Mouse (Mus musculus): Measurements from ENCODE around the gene Enho. TPM values are rescaled to one million over a fixed set of nuclear protein-coding genes. Genes with fewer than 3 reads are reported as not detected.

Gene Enho
- total RNA-seq, 1 experiment: 5.8 TPM

GRCm38 (mm10) chr4:41682789-41683188, 42.7 kb upstream of the Enho start:
- DNase-seq (ENCODE audit: low read depth, low spot score): no peak
- no peaks in the 10 kb centered on the region for H3K36me3 ChIP-seq (ENCODE audit: control insufficient read depth, insufficient read depth, low read length, poor library complexity, severe bottlenecking)
- H3K4me3 ChIP-seq (ENCODE audit: insufficient read depth in 1 of 2, low read depth in 1 of 2, low read length in 2 of 2, poor library complexity in 1 of 2, severe bottlenecking in 1 of 2): no peak overlapping the region
- H3K4me1 ChIP-seq (ENCODE audit: control insufficient read depth in 2 of 2, insufficient read depth in 2 of 2, low read length in 2 of 2, poor library complexity in 1 of 2): peaks cover 0 to 4% of the 10 kb centered on the region in 2 experiments; a peak in 1 of 4 replicates
- no peak overlapping the region for H3K9ac ChIP-seq (ENCODE audit: insufficient read depth, low read depth, low read length, poor library complexity, severe bottlenecking)
- no peak overlapping the region for H3K27ac ChIP-seq (ENCODE audit: insufficient read depth, low read depth, low read length, poor library complexity, severe bottlenecking)
- TF ChIP-seq HCFC1 (IDR thresholded peaks at IDR 0.05; ENCODE audit: borderline replicate concordance, insufficient read depth, low read length) (no peak), ZNF384 (IDR thresholded peaks at IDR 0.05; ENCODE audit: low read depth, low read length) (no peak), MAFK (IDR thresholded peaks at IDR 0.05; ENCODE audit: insufficient read depth, low read depth, low read length) (no peak), CHD2 (IDR thresholded peaks at IDR 0.05; ENCODE audit: low read depth, low read length) (no peak), ZC3H11A (IDR thresholded peaks at IDR 0.05; ENCODE audit: borderline replicate concordance, low read depth, low read length) (no peak)
- in situ Hi-C loops (cut with MboI; ENCODE audit: low sequenced_read_pairs in 2 of 2, unreplicated experiment in 2 of 2): no loop called here
- H3K9me3 ChIP-seq (ENCODE audit: control insufficient read depth, insufficient read depth, low read depth, low read length): no peaks in the 10 kb centered on the region

GRCm38 (mm10) chr4:41681947-41682346, 41.8 kb upstream of the Enho start:
- H3K4me3 ChIP-seq (ENCODE audit: insufficient read depth in 1 of 2, low read depth in 1 of 2, low read length in 2 of 2, poor library complexity in 1 of 2, severe bottlenecking in 1 of 2): no peak overlapping the region
- no peak for DNase-seq (ENCODE audit: low read depth, low spot score)
- H3K9me3 ChIP-seq (ENCODE audit: control insufficient read depth, insufficient read depth, low read depth, low read length): no peaks in the 10 kb centered on the region
- H3K36me3 ChIP-seq (ENCODE audit: control insufficient read depth, insufficient read depth, low read length, poor library complexity, severe bottlenecking): no peaks in the 10 kb centered on the region
- no peak overlapping the region for H3K27ac ChIP-seq (ENCODE audit: insufficient read depth, low read depth, low read length, poor library complexity, severe bottlenecking)
- no peak overlapping the region for H3K9ac ChIP-seq (ENCODE audit: insufficient read depth, low read depth, low read length, poor library complexity, severe bottlenecking)
- peaks cover 0 to 10% of the 10 kb centered on the region in 2 experiments; a peak in 1 of 4 replicates for H3K4me1 ChIP-seq (ENCODE audit: control insufficient read depth in 2 of 2, insufficient read depth in 2 of 2, low read length in 2 of 2, poor library complexity in 1 of 2)
- in situ Hi-C loops (cut with MboI; ENCODE audit: low sequenced_read_pairs in 2 of 2, unreplicated experiment in 2 of 2): no loop called here
- TF ChIP-seq HCFC1 (IDR thresholded peaks at IDR 0.05; ENCODE audit: borderline replicate concordance, insufficient read depth, low read length): no peak
- no peak for TF ChIP-seq MAFK (IDR thresholded peaks at IDR 0.05; ENCODE audit: insufficient read depth, low read depth, low read length)
- no peak for TF ChIP-seq CHD2 (IDR thresholded peaks at IDR 0.05; ENCODE audit: low read depth, low read length)
- TF ChIP-seq ZNF384 (IDR thresholded peaks at IDR 0.05; ENCODE audit: low read depth, low read length): no peak
- no peak for TF ChIP-seq ZC3H11A (IDR thresholded peaks at IDR 0.05; ENCODE audit: borderline replicate concordance, low read depth, low read length)

GRCm38 (mm10) chr4:41681176-41681575, 41.1 kb upstream of the Enho start:
- TF ChIP-seq ZNF384 (IDR thresholded peaks at IDR 0.05; ENCODE audit: low read depth, low read length) (no peak), MAFK (IDR thresholded peaks at IDR 0.05; ENCODE audit: insufficient read depth, low read depth, low read length) (no peak), ZC3H11A (IDR thresholded peaks at IDR 0.05; ENCODE audit: borderline replicate concordance, low read depth, low read length) (no peak), HCFC1 (IDR thresholded peaks at IDR 0.05; ENCODE audit: borderline replicate concordance, insufficient read depth, low read length) (no peak)

GRCm38 (mm10) chr4:41679291-41679690, 39.2 kb upstream of the Enho start:
- no peak overlapping the region for H3K4me3 ChIP-seq (ENCODE audit: insufficient read depth in 1 of 2, low read depth in 1 of 2, low read length in 2 of 2, poor library complexity in 1 of 2, severe bottlenecking in 1 of 2)
- no peak for TF ChIP-seq MAFK (IDR thresholded peaks at IDR 0.05; ENCODE audit: insufficient read depth, low read depth, low read length)
- no peak for TF ChIP-seq ZC3H11A (IDR thresholded peaks at IDR 0.05; ENCODE audit: borderline replicate concordance, low read depth, low read length)
- no peak overlapping the region for H3K9ac ChIP-seq (ENCODE audit: insufficient read depth, low read depth, low read length, poor library complexity, severe bottlenecking)
- H3K27ac ChIP-seq (ENCODE audit: insufficient read depth, low read depth, low read length, poor library complexity, severe bottlenecking): no peak overlapping the region
- H3K4me1 ChIP-seq (ENCODE audit: control insufficient read depth in 2 of 2, insufficient read depth in 2 of 2, low read length in 2 of 2, poor library complexity in 1 of 2): peaks cover 2 to 15% of the 10 kb centered on the region in 2 experiments; a peak in 1 of 4 replicates
- H3K9me3 ChIP-seq (ENCODE audit: control insufficient read depth, insufficient read depth, low read depth, low read length): no peaks in the 10 kb centered on the region
- no peaks in the 10 kb centered on the region for H3K36me3 ChIP-seq (ENCODE audit: control insufficient read depth, insufficient read depth, low read length, poor library complexity, severe bottlenecking)
- no peak for DNase-seq (ENCODE audit: low read depth, low spot score)
- in situ Hi-C loops (cut with MboI; ENCODE audit: low sequenced_read_pairs in 2 of 2, unreplicated experiment in 2 of 2): no loop called here

More at GRCm38 (mm10) chr4:41681176-41681575, 41.1 kb upstream of the Enho start:
- no peak overlapping the region for H3K27ac ChIP-seq (ENCODE audit: insufficient read depth, low read depth, low read length, poor library complexity, severe bottlenecking)
- peaks cover 2 to 15% of the 10 kb centered on the region in 2 experiments; a peak in 1 of 4 replicates for H3K4me1 ChIP-seq (ENCODE audit: control insufficient read depth in 2 of 2, insufficient read depth in 2 of 2, low read length in 2 of 2, poor library complexity in 1 of 2)
- no peak for DNase-seq (ENCODE audit: low read depth, low spot score)
- H3K9ac ChIP-seq (ENCODE audit: insufficient read depth, low read depth, low read length, poor library complexity, severe bottlenecking): no peak overlapping the region
- H3K36me3 ChIP-seq (ENCODE audit: control insufficient read depth, insufficient read depth, low read length, poor library complexity, severe bottlenecking): no peaks in the 10 kb centered on the region
- no peak overlapping the region for H3K4me3 ChIP-seq (ENCODE audit: insufficient read depth in 1 of 2, low read depth in 1 of 2, low read length in 2 of 2, poor library complexity in 1 of 2, severe bottlenecking in 1 of 2)
- no peaks in the 10 kb centered on the region for H3K9me3 ChIP-seq (ENCODE audit: control insufficient read depth, insufficient read depth, low read depth, low read length)
- in situ Hi-C loops (cut with MboI; ENCODE audit: low sequenced_read_pairs in 2 of 2, unreplicated experiment in 2 of 2): no loop called here

- Histone ChIP-seq H3K9ac (ENCODE audit: insufficient read depth, low read depth, low read length, poor library complexity, severe bottlenecking) (no peak overlapping the region), H3K36me3 (ENCODE audit: control insufficient read depth, insufficient read depth, low read length, poor library complexity, severe bottlenecking) (no peaks in the 10 kb centered on the region), H3K4me3 (ENCODE audit: insufficient read depth in 1 of 2, low read depth in 1 of 2, low read length in 2 of 2, poor library complexity in 1 of 2, severe bottlenecking in 1 of 2) (no peak overlapping the region), H3K27ac (ENCODE audit: insufficient read depth, low read depth, low read length, poor library complexity, severe bottlenecking) (no peak overlapping the region), H3K4me1 (ENCODE audit: control insufficient read depth in 2 of 2, insufficient read depth in 2 of 2, low read length in 2 of 2, poor library complexity in 1 of 2) (peaks cover 2 to 15% of the 10 kb centered on the region in 2 experiments; a peak in 1 of 4 replicates), H3K9me3 (ENCODE audit: control insufficient read depth, insufficient read depth, low read depth, low read length) (no peaks in the 10 kb centered on the region)
- DNase-seq (ENCODE audit: low read depth, low spot score): no peak
- in situ Hi-C loops (cut with MboI; ENCODE audit: low sequenced_read_pairs in 2 of 2, unreplicated experiment in 2 of 2): no loop called here
- TF ChIP-seq HCFC1 (IDR thresholded peaks at IDR 0.05; ENCODE audit: borderline replicate concordance, insufficient read depth, low read length): no peak
- TF ChIP-seq ZC3H11A (IDR thresholded peaks at IDR 0.05; ENCODE audit: borderline replicate concordance, low read depth, low read length): no peak
- no peak for TF ChIP-seq CHD2 (IDR thresholded peaks at IDR 0.05; ENCODE audit: low read depth, low read length)
- TF ChIP-seq ZNF384 (IDR thresholded peaks at IDR 0.05; ENCODE audit: low read depth, low read length): no peak
- TF ChIP-seq MAFK (IDR thresholded peaks at IDR 0.05; ENCODE audit: insufficient read depth, low read depth, low read length): no peak
Observed at GRCm38 (mm10) chr4:41678863-41679262, 38.7 kb upstream of the Enho start.
